Mouse (Mus musculus): ENCODE data around the gene Ddx3y.

Gene Ddx3y

GRCm38 (mm10) chrY:1286171-1286795 lies at the start of gene Ddx3y:
Gene Ddx3y (minus strand): TSS chrY:1286629.
- DNase-seq = peak; percentile 58

GRCm38 (mm10) chrY:1293708-1294107 lies 7.3 kb upstream of the Ddx3y start:
- no peak for DNase-seq

- DNase-seq = peak; percentile 5
These were observed 694 bp downstream of the Ddx3y start for GRCm38 (mm10) chrY:1285735-1286134.

- no peak for DNase-seq
These were observed 40.3 kb downstream of the Ddx3y start for GRCm38 (mm10) chrY:1246117-1246516.

GRCm38 (mm10) chrY:1245426-1245863 lies 41.0 kb downstream of the Ddx3y start, which contains the start of gene Uty:
Gene Uty (minus strand): TSS chrY:1245759.
- DNase-seq = peak; percentile 62

GRCm38 (mm10) chrY:1244940-1245339 lies 41.5 kb downstream of the Ddx3y start:
- no peak for DNase-seq

- no peak for DNase-seq
These were observed 42.0 kb downstream of the Ddx3y start for GRCm38 (mm10) chrY:1244421-1244820.

- no peak for DNase-seq
These were observed 66.4 kb downstream of the Ddx3y start for GRCm38 (mm10) chrY:1220001-1220400.
